Mouse (Mus musculus) gastrocnemius, adult 18-20 months (tissue): Measurements from ENCODE around the gene 1700024P04Rik. TPM values are rescaled to one million over a fixed set of nuclear protein-coding genes. Genes with fewer than 3 reads are reported as not detected.
A peak's percentile ranks its signal among the peaks of the same experiment; 100 is the strongest.
"Not testable (repeated sequence)": the region's sequence is repeated elsewhere in the genome, so short reads cannot be mapped to it uniquely, and the experiment has no call there.

Experiments used
- DNase-seq: peaks from one replicate; pipeline ENCODE4 v3.0.0; 2021; ENCODE audit warnings: low spot score
- long read RNA-seq, 2 experiments: library from polyadenylated mRNA; stranded (forward); transcript quantifications; one replicate each; pipeline ENCODE4 v2.0.0; 2021
- total RNA-seq, 2 experiments: library from RNA; stranded (reverse); gene quantifications; 2 replicates each; pipeline ENCODE4 v1.2.3; 2021

Gene 1700024P04Rik
- not detected for total RNA-seq
- long read RNA-seq, experiment 1 = 0 reads
- long read RNA-seq, experiment 2 = 0 reads

- no peak for DNase-seq
These were observed at the start of gene 1700024P04Rik for GRCm38 (mm10) chr13:98984465-98984864. Gene 1700024P04Rik, minus strand, starts transcription at chr13:98984565.

- no peak for DNase-seq
These were observed 47.2 kb upstream of the 1700024P04Rik start for GRCm38 (mm10) chr13:99031223-99032216.

- DNase-seq = no peak
These were observed 46.3 kb upstream of the 1700024P04Rik start for GRCm38 (mm10) chr13:99030579-99031200.

GRCm38 (mm10) chr13:99025268-99025667, 40.9 kb upstream of the 1700024P04Rik start:
- no peak for DNase-seq

- no peak for DNase-seq
These were observed 37.7 kb upstream of the 1700024P04Rik start for GRCm38 (mm10) chr13:99022036-99022435.

- DNase-seq = no peak
These were observed 36.8 kb upstream of the 1700024P04Rik start for GRCm38 (mm10) chr13:99021181-99021580.

- no peak for DNase-seq
These were observed 35.7 kb upstream of the 1700024P04Rik start for GRCm38 (mm10) chr13:99019831-99020669.

GRCm38 (mm10) chr13:99018526-99019201, 34.3 kb upstream of the 1700024P04Rik start:
- DNase-seq = peak; percentile 49

GRCm38 (mm10) chr13:99016696-99017095, 32.3 kb upstream of the 1700024P04Rik start:
- DNase-seq = no peak

GRCm38 (mm10) chr13:99012891-99013290, 28.5 kb upstream of the 1700024P04Rik start:
- DNase-seq = no peak

GRCm38 (mm10) chr13:99008013-99008412, 23.6 kb upstream of the 1700024P04Rik start:
- no peak for DNase-seq

GRCm38 (mm10) chr13:99006389-99007099, 22.2 kb upstream of the 1700024P04Rik start:
- no peak for DNase-seq

GRCm38 (mm10) chr13:99001652-99002051, 17.3 kb upstream of the 1700024P04Rik start:
- not testable (repeated sequence) for DNase-seq

GRCm38 (mm10) chr13:98997025-98997424, 12.7 kb upstream of the 1700024P04Rik start:
- no peak for DNase-seq

GRCm38 (mm10) chr13:98977070-98977785, 7.1 kb downstream of the 1700024P04Rik start:
- no peak for DNase-seq

GRCm38 (mm10) chr13:98976022-98976421, 8.3 kb downstream of the 1700024P04Rik start:
- DNase-seq = not testable (repeated sequence)

- DNase-seq = no peak
These were observed 12.3 kb downstream of the 1700024P04Rik start for GRCm38 (mm10) chr13:98972090-98972489.

- DNase-seq = no peak
These were observed 12.7 kb downstream of the 1700024P04Rik start for GRCm38 (mm10) chr13:98971641-98972040.

- no peak for DNase-seq
These were observed 15.8 kb downstream of the 1700024P04Rik start for GRCm38 (mm10) chr13:98968517-98968916.
